Mouse (Mus musculus) midbrain, embryonic 16.5 days (tissue): ENCODE measurements around the gene Smad3. TPM values are rescaled to one million over a fixed set of nuclear protein-coding genes. Genes with fewer than 3 reads are reported as not detected.

ENCODE experiments used
- ATAC-seq: fragments of 200-750 bp; cut with Nextera tagmentation; 2 replicates; pipeline ENCODE4 v1.8.0; 2017; ENCODE audit warnings: moderate TSS enrichment
- H3K27ac ChIP-seq: fragments of 300-500 bp; sonication (generic); 2 replicates; pipeline ENCODE4 v1.5.1; 2014; ENCODE audit warnings: mild to moderate bottlenecking, low read length, mixed read lengths
- H3K27me3 ChIP-seq: fragments of 300-500 bp; sonication (generic); 2 replicates; pipeline ENCODE4 v1.6.1; 2014; ENCODE audit warnings: low read depth, low read length, mixed read lengths; ENCODE audit not compliant: control insufficient read depth, insufficient read depth
- H3K36me3 ChIP-seq: fragments of 300-500 bp; sonication (generic); 2 replicates; pipeline ENCODE4 v1.6.1; 2014; ENCODE audit warnings: mild to moderate bottlenecking, low read length, moderate library complexity, mixed read lengths; ENCODE audit not compliant: control insufficient read depth, insufficient read depth
- H3K4me1 ChIP-seq: fragments of 300-500 bp; sonication (generic); 2 replicates; pipeline ENCODE4 v1.6.1; 2014; ENCODE audit warnings: mild to moderate bottlenecking, low read length, mixed read lengths; ENCODE audit not compliant: control insufficient read depth, insufficient read depth
- H3K4me2 ChIP-seq: fragments of 300-500 bp; sonication (generic); 2 replicates; pipeline ENCODE4 v1.6.1; 2014; ENCODE audit warnings: mild to moderate bottlenecking, low read length, mixed read lengths
- H3K4me3 ChIP-seq: fragments of 300-500 bp; sonication (generic); 2 replicates; pipeline ENCODE4 v1.5.1; 2014; ENCODE audit warnings: low read depth, mild to moderate bottlenecking, low read length, moderate library complexity, mixed read lengths
- H3K9ac ChIP-seq: fragments of 300-500 bp; sonication (generic); 2 replicates; pipeline ENCODE4 v1.6.1; 2014; ENCODE audit warnings: low read depth, low read length, mixed read lengths
- H3K9me3 ChIP-seq: fragments of 300-500 bp; sonication (generic); replicated peaks from 2 replicates; pipeline ENCODE4 v1.6.1; 2014; ENCODE audit warnings: mild to moderate bottlenecking, low read length, mixed read lengths; ENCODE audit not compliant: control insufficient read depth, poor library complexity, severe bottlenecking
- WGBS: fragments of 180-500 bp; shearing (Covaris S2); extraction: QIAGEN DNeasy Blood & Tissue Kit; methylation state at CpG from one replicate; pipeline ENCODE4 v1.1.7; 2014; 5-methylcytosine and 5-hydroxymethylcytosine counted together
- polyA plus RNA-seq: library from polyadenylated mRNA; unstranded; fragments of >200 nt; fragmentation: Nextera tagmentation; extraction: Ambion mirVana; gene quantifications from 2 replicates; pipeline ENCODE4 v1.2.1, GENCODE M21; 2015

The Smad3 gene
- polyA plus RNA-seq, 1 experiment from 2014 or later: 5.7 TPM

GRCm38 (mm10) chr9:63703236-63703785 is 54.5 kb downstream of the Smad3 start:
- WGBS: 94% methylated on average over 7 of the region's 7 CpGs

GRCm38 (mm10) chr9:63702502-63703013 is 55.2 kb downstream of the Smad3 start:
- no peaks in the 10 kb centered on the region for H3K27me3 ChIP-seq
- H3K4me1 ChIP-seq: peaks cover 12% of the 10 kb centered on the region
- no peaks in the 10 kb centered on the region for H3K9me3 ChIP-seq
- WGBS: 64% methylated on average over 16 of the region's 16 CpGs
- H3K4me3 ChIP-seq: no peak overlapping the region
- H3K9ac ChIP-seq: no peak overlapping the region
- no peak for ATAC-seq
- no peaks in the 10 kb centered on the region for H3K36me3 ChIP-seq
- no peak overlapping the region for H3K27ac ChIP-seq
- no peak overlapping the region for H3K4me2 ChIP-seq

More at GRCm38 (mm10) chr9:63703236-63703785, 54.5 kb downstream of the Smad3 start:
- Histone ChIP-seq H3K27ac (no peak overlapping the region), H3K36me3 (no peaks in the 10 kb centered on the region), H3K4me3 (no peak overlapping the region), H3K9me3 (no peaks in the 10 kb centered on the region), H3K27me3 (no peaks in the 10 kb centered on the region), H3K9ac (no peak overlapping the region), H3K4me1 (peaks cover 12% of the 10 kb centered on the region), H3K4me2 (no peak overlapping the region)
- no peak for ATAC-seq

- ATAC-seq: no peak
- Histone ChIP-seq H3K4me3 (no peak overlapping the region), H3K36me3 (no peaks in the 10 kb centered on the region), H3K27ac (no peak overlapping the region), H3K9me3 (no peaks in the 10 kb centered on the region), H3K27me3 (no peaks in the 10 kb centered on the region), H3K9ac (no peak overlapping the region), H3K4me2 (no peak overlapping the region), H3K4me1 (peaks cover 12% of the 10 kb centered on the region)
- 90% methylated on average over 4 of the region's 4 CpGs for WGBS
Observed at GRCm38 (mm10) chr9:63701957-63702309, 55.9 kb downstream of the Smad3 start.

GRCm38 (mm10) chr9:63701258-63701956 is 56.4 kb downstream of the Smad3 start:
- no peak for ATAC-seq

GRCm38 (mm10) chr9:63699145-63699544 is 58.6 kb downstream of the Smad3 start:
- ATAC-seq: no peak
- peaks cover 5% of the 10 kb centered on the region; the same call in 1 of the 2 replicates for H3K4me1 ChIP-seq
- 77% methylated on average over 4 of the region's 4 CpGs for WGBS
- no peak overlapping the region for H3K4me3 ChIP-seq
- no peaks in the 10 kb centered on the region for H3K9me3 ChIP-seq
- no peaks in the 10 kb centered on the region for H3K36me3 ChIP-seq
- no peak overlapping the region for H3K27ac ChIP-seq
- H3K27me3 ChIP-seq: no peaks in the 10 kb centered on the region
- no peak overlapping the region for H3K4me2 ChIP-seq
- H3K9ac ChIP-seq: no peak overlapping the region

More at GRCm38 (mm10) chr9:63701258-63701956, 56.4 kb downstream of the Smad3 start:
- Histone ChIP-seq H3K4me3 (no peak overlapping the region), H3K36me3 (no peaks in the 10 kb centered on the region), H3K9ac (no peak overlapping the region), H3K4me1 (peaks cover 12% of the 10 kb centered on the region), H3K4me2 (no peak overlapping the region), H3K27me3 (no peaks in the 10 kb centered on the region), H3K27ac (no peak overlapping the region), H3K9me3 (no peaks in the 10 kb centered on the region)
- WGBS: 74% methylated on average over 10 of the region's 10 CpGs

GRCm38 (mm10) chr9:63698320-63699045 is 59.3 kb downstream of the Smad3 start:
- no peak for ATAC-seq
- H3K9me3 ChIP-seq: no peaks in the 10 kb centered on the region
- H3K4me1 ChIP-seq: peaks cover 5% of the 10 kb centered on the region; the same call in 1 of the 2 replicates
- H3K27me3 ChIP-seq: no peaks in the 10 kb centered on the region
- H3K4me2 ChIP-seq: no peak overlapping the region
- 71% methylated on average over 5 of the region's 7 CpGs for WGBS
- H3K36me3 ChIP-seq: no peaks in the 10 kb centered on the region
- no peak overlapping the region for H3K9ac ChIP-seq
- no peak overlapping the region for H3K4me3 ChIP-seq
- H3K27ac ChIP-seq: no peak overlapping the region

GRCm38 (mm10) chr9:63697606-63698005 is 60.2 kb downstream of the Smad3 start:
- H3K27ac ChIP-seq: no peak overlapping the region
- no peak overlapping the region for H3K4me3 ChIP-seq
- H3K36me3 ChIP-seq: no peaks in the 10 kb centered on the region
- H3K4me1 ChIP-seq: peaks cover 5% of the 10 kb centered on the region; the same call in 1 of the 2 replicates
- no peaks in the 10 kb centered on the region for H3K9me3 ChIP-seq
- ATAC-seq: no peak
- no peaks in the 10 kb centered on the region for H3K27me3 ChIP-seq
- WGBS: 41% methylated on average over 5 of the region's 5 CpGs
- H3K9ac ChIP-seq: no peak overlapping the region
- H3K4me2 ChIP-seq: no peak overlapping the region

GRCm38 (mm10) chr9:63696463-63697105 is 61.2 kb downstream of the Smad3 start:
- Histone ChIP-seq H3K36me3 (no peaks in the 10 kb centered on the region), H3K27ac (no peak overlapping the region), H3K9ac (no peak overlapping the region), H3K27me3 (no peaks in the 10 kb centered on the region), H3K4me3 (no peak overlapping the region), H3K9me3 (no peaks in the 10 kb centered on the region), H3K4me1 (peaks cover 5% of the 10 kb centered on the region; the same call in 1 of the 2 replicates), H3K4me2 (no peak overlapping the region)
- WGBS: 27% methylated on average over 10 of the region's 10 CpGs
- ATAC-seq: no peak
